In genomic region chr10:76346589-76346988, GRCm38 (mm10) we compare ENCODE assay signal across 8 mouse cellular contexts. TPM values are rescaled to one million over a fixed set of nuclear protein-coding genes. Genes with fewer than 3 reads are reported as not detected.
DNase-seq lines count a peak whose midpoint lies in the region; ATAC-seq and TF ChIP-seq lines count a peak whose summit lies in the region.

No protein-coding gene starts in this region.

- H3K9ac ChIP-seq in embryonic facial prominence, embryonic 12.5 days = no peak overlapping the region
- H3K9ac ChIP-seq in hindbrain, postnatal 0 days (replicated peaks; ENCODE audit: low read length) = no peak overlapping the region
- no peak overlapping the region for H3K9ac ChIP-seq in liver, adult 2 months (ENCODE audit: low read depth, low read length)
- no peak overlapping the region for H3K9ac ChIP-seq in midbrain, embryonic 16.5 days (ENCODE audit: low read depth, low read length)

- intact Hi-C loops in left cerebral cortex, postnatal 25 days (cut with DNase I) = no loop called here

- no peak for TF ChIP-seq POLR2A in liver, adult 2 months (IDR thresholded peaks at IDR 0.05; ENCODE audit: extremely low read depth, insufficient read depth, low read length)

- peak overlapping the region; percentile 54; the same call in 1 of the 2 replicates for H3K4me3 ChIP-seq in embryonic facial prominence, embryonic 12.5 days
- no peak overlapping the region for H3K4me3 ChIP-seq in hindbrain, postnatal 0 days (ENCODE audit: low read length)
- no peak overlapping the region for H3K4me3 ChIP-seq in liver, adult 2 months (ENCODE audit: insufficient read depth, low read depth, low read length)
- H3K4me3 ChIP-seq in midbrain, embryonic 16.5 days (ENCODE audit: low read depth, low read length) = no peak overlapping the region

- H3K36me3 ChIP-seq in embryonic facial prominence, embryonic 12.5 days = peaks cover 17% of the 10 kb centered on the region
- peaks cover 9% of the 10 kb centered on the region for H3K36me3 ChIP-seq in hindbrain, postnatal 0 days (ENCODE audit: insufficient read depth, low read length)
- H3K36me3 ChIP-seq in liver, adult 2 months (ENCODE audit: control insufficient read depth, insufficient read depth, low read length) = peaks cover 2% of the 10 kb centered on the region; the same call in 1 of the 2 replicates
- peaks cover 6% of the 10 kb centered on the region; the same call in 1 of the 2 replicates for H3K36me3 ChIP-seq in midbrain, embryonic 16.5 days (ENCODE audit: control insufficient read depth, insufficient read depth, low read length)

- no peaks in the 10 kb centered on the region for H3K79me2 ChIP-seq in liver, adult 2 months (ENCODE audit: control insufficient read depth, insufficient read depth, low read length)

- no peaks in the 10 kb centered on the region for H3K27me3 ChIP-seq in embryonic facial prominence, embryonic 12.5 days
- H3K27me3 ChIP-seq in hindbrain, postnatal 0 days (ENCODE audit: insufficient read depth, low read length) = no peaks in the 10 kb centered on the region
- no peaks in the 10 kb centered on the region for H3K27me3 ChIP-seq in liver, adult 2 months (ENCODE audit: control insufficient read depth, insufficient read depth, low read length)
- no peaks in the 10 kb centered on the region for H3K27me3 ChIP-seq in midbrain, embryonic 16.5 days (ENCODE audit: control insufficient read depth, insufficient read depth, low read depth, low read length)

- 11% methylated on average over 4 of the region's 4 CpGs for WGBS in embryonic facial prominence, embryonic 12.5 days
- WGBS in hindbrain, postnatal 0 days = 8% methylated on average over 4 of the region's 4 CpGs
- WGBS in liver, adult 2 months = 10% methylated on average over 4 of the region's 4 CpGs
- 7% methylated on average over 4 of the region's 4 CpGs for WGBS in midbrain, embryonic 16.5 days

- peaks cover 26% of the 10 kb centered on the region for H3K4me1 ChIP-seq in embryonic facial prominence, embryonic 12.5 days
- peaks cover 14% of the 10 kb centered on the region for H3K4me1 ChIP-seq in hindbrain, postnatal 0 days (ENCODE audit: insufficient read depth, low read length)
- peaks cover 3% of the 10 kb centered on the region; the same call in 1 of the 2 replicates for H3K4me1 ChIP-seq in liver, adult 2 months (ENCODE audit: control insufficient read depth, insufficient read depth, low read length)
- peaks cover 24% of the 10 kb centered on the region for H3K4me1 ChIP-seq in midbrain, embryonic 16.5 days (ENCODE audit: control insufficient read depth, insufficient read depth, low read length)

- H3K9me3 ChIP-seq in embryonic facial prominence, embryonic 12.5 days = no peaks in the 10 kb centered on the region
- H3K9me3 ChIP-seq in hindbrain, postnatal 0 days (ENCODE audit: low read length) = no peaks in the 10 kb centered on the region
- H3K9me3 ChIP-seq in midbrain, embryonic 16.5 days (replicated peaks; ENCODE audit: control insufficient read depth, low read length, poor library complexity, severe bottlenecking) = no peaks in the 10 kb centered on the region

- no peak for ATAC-seq in embryonic facial prominence, embryonic 12.5 days (ENCODE audit: insufficient number of reproducible peaks, insufficient read depth, low FRiP score, low TSS enrichment)
- no peak for ATAC-seq in hindbrain, postnatal 0 days
- ATAC-seq in midbrain, embryonic 16.5 days = no peak

- H3K27ac ChIP-seq in embryonic facial prominence, embryonic 12.5 days = no peak overlapping the region
- no peak overlapping the region for H3K27ac ChIP-seq in hindbrain, postnatal 0 days
- H3K27ac ChIP-seq in liver, adult 2 months (replicated peaks; ENCODE audit: insufficient read depth, low read depth, low read length) = no peak overlapping the region
- no peak overlapping the region for H3K27ac ChIP-seq in midbrain, embryonic 16.5 days (ENCODE audit: low read length)

- peak; percentile 45 to 46 for DNase-seq in left cerebral cortex, postnatal 25 days (ENCODE audit: low spot score in 2 of 2)
- DNase-seq in left cerebral cortex, adult 11 months (ENCODE audit: low spot score) = no peak
- DNase-seq in adrenal gland, postnatal 25 days = peak; percentile 48
- DNase-seq in hindbrain, postnatal 0 days (ENCODE audit: low spot score) = peak; percentile 83
- DNase-seq in liver, adult 2 months (ENCODE audit: extremely low read depth, low read depth, low spot score) = peak; percentile 30
- peak; percentile 69 for DNase-seq in testis, postnatal 14 days (ENCODE audit: low spot score)

- H3K4me2 ChIP-seq in embryonic facial prominence, embryonic 12.5 days (replicated peaks) = peak overlapping the region; percentile 73
- peak overlapping the region; percentile 70; the same call in 1 of the 2 replicates for H3K4me2 ChIP-seq in hindbrain, postnatal 0 days (ENCODE audit: low read depth, low read length)
- H3K4me2 ChIP-seq in midbrain, embryonic 16.5 days (ENCODE audit: low read length) = peak overlapping the region; percentile 94

- peak; percentile 77 for TF ChIP-seq CTCF in hindbrain, postnatal 0 days (IDR thresholded peaks at IDR 0.05; ENCODE audit: low read depth)
- TF ChIP-seq CTCF in liver, adult 2 months (IDR thresholded peaks at IDR 0.05; ENCODE audit: low read depth, low read length) = peak; percentile 24; the same call in 1 of the 2 replicates

RNA-seq across cellular contexts. Expression of gene Dip2a, which starts 1.5 kb away (rescaled TPM):
- 10 to 100 TPM; 52.7 to 57.4 TPM for total RNA-seq in left cerebral cortex, postnatal 25 days (2021)
- total RNA-seq in adrenal gland, postnatal 25 days (2021) = 28.5 and 33.2 TPM in 2 replicates
- polyA plus RNA-seq in embryonic facial prominence, embryonic 12.5 days (2016; fragmentation: Nextera tagmentation; extraction: Ambion mirVana) = 12.5 and 14.9 TPM in 2 replicates
- 54.3 and 65.2 TPM in 2 replicates for total RNA-seq in hindbrain, postnatal 0 days (2014; rRNA removed)
- polyA plus RNA-seq in hindbrain, postnatal 0 days (2015; fragmentation: Nextera tagmentation; extraction: Ambion mirVana) = 12.6 TPM in 2 replicates
- 2.0 and 2.6 TPM in 2 replicates for total RNA-seq in liver, adult 2 months (2014; rRNA removed)
- polyA plus RNA-seq in liver, adult 2 months (2012; rRNA removed) = 1.6 and 1.7 TPM in 2 replicates
- polyA plus RNA-seq in midbrain, embryonic 16.5 days (2015; fragmentation: Nextera tagmentation; extraction: Ambion mirVana) = 19.2 and 19.8 TPM in 2 replicates
